In genomic region chr8:84959811-84960210, GRCm38 (mm10) we compare ENCODE assay signal across 23 mouse cellular contexts. TPM values are rescaled to one million over a fixed set of nuclear protein-coding genes. Genes with fewer than 3 reads are reported as not detected.
DNase-seq lines count a peak whose midpoint lies in the region; ATAC-seq and TF ChIP-seq lines count a peak whose summit lies in the region.
"Had no signal": no experiment of that assay in that cellular context is flagged by ENCODE, and none has a peak within 500 bp of the region (broad histone marks: within the 10 kb centered on the region; RNA-seq: fewer than 3 reads in every experiment).

No protein-coding gene starts in this region.

- WGBS in liver, postnatal 0 days (ENCODE audit: insufficient replicate concordance) = 76% methylated on average over 7 of the region's 7 CpGs
- 86% methylated on average over 7 of the region's 7 CpGs for WGBS in liver, embryonic 11.5 days

- peak; percentile 86 for ATAC-seq in liver, postnatal 0 days
- no peak for ATAC-seq in liver, embryonic 11.5 days (replicated peaks; ENCODE audit: low FRiP score)
- ATAC-seq: forebrain, postnatal 0 days had no signal

- no peaks in the 10 kb centered on the region for H3K9me3 ChIP-seq in liver, postnatal 0 days (ENCODE audit: low read length)
- H3K9me3 ChIP-seq in liver, embryonic 11.5 days (ENCODE audit: control insufficient read depth, low read length) = no peaks in the 10 kb centered on the region
- H3K9me3 ChIP-seq: embryonic facial prominence, embryonic 13.5 days; hindbrain, embryonic 10.5 days; limb, embryonic 12.5 days; megakaryocyte, embryonic 14.5 days had no signal

- 0 out of 2 replicates have a peak overlapping the region, but pooled peaks have one; percentile 9 for H3K27ac ChIP-seq in liver, postnatal 0 days (ENCODE audit: low read depth)
- H3K27ac ChIP-seq in liver, embryonic 11.5 days (ENCODE audit: low read depth, low read length) = no peak overlapping the region
- H3K27ac ChIP-seq: embryonic facial prominence, embryonic 13.5 days; hindbrain, embryonic 10.5 days; left cerebral cortex, adult 2 months; limb, embryonic 12.5 days had no signal

- H3K9ac ChIP-seq in liver, postnatal 0 days (replicated peaks) = no peak overlapping the region
- no peak overlapping the region for H3K9ac ChIP-seq in liver, embryonic 11.5 days (ENCODE audit: low read depth, low read length)
- H3K9ac ChIP-seq: embryonic facial prominence, embryonic 13.5 days; forebrain, postnatal 0 days; limb, embryonic 12.5 days had no signal

- no peak overlapping the region for H3K4me3 ChIP-seq in liver, postnatal 0 days (ENCODE audit: low read depth, low read length)
- no peak overlapping the region for H3K4me3 ChIP-seq in liver, embryonic 11.5 days (ENCODE audit: low read depth, low read length)
- H3K4me3 ChIP-seq: embryonic facial prominence, embryonic 13.5 days; hindbrain, embryonic 10.5 days; left cerebral cortex, adult 2 months; limb, embryonic 12.5 days; megakaryocyte, embryonic 14.5 days had no signal

- peaks cover 1% of the 10 kb centered on the region for H3K4me1 ChIP-seq in liver, postnatal 0 days (ENCODE audit: insufficient read depth)
- peaks cover 5% of the 10 kb centered on the region for H3K4me1 ChIP-seq in liver, embryonic 11.5 days (replicated peaks; ENCODE audit: control insufficient read depth, insufficient read depth, low read length)

- TF ChIP-seq EP300 in liver, postnatal 0 days (IDR thresholded peaks at IDR 0.05; ENCODE audit: low read depth) = no peak

- no peaks in the 10 kb centered on the region for H3K27me3 ChIP-seq in liver, postnatal 0 days (ENCODE audit: insufficient read depth, low read length)
- no peaks in the 10 kb centered on the region for H3K27me3 ChIP-seq in liver, embryonic 11.5 days (replicated peaks; ENCODE audit: control insufficient read depth, insufficient read depth, low read length)
- H3K27me3 ChIP-seq: embryonic facial prominence, embryonic 13.5 days; limb, embryonic 12.5 days; megakaryocyte, embryonic 14.5 days had no signal

- intact Hi-C loops in left cerebral cortex, postnatal 10 days (cut with DNase I) = no loop called here

- no peak overlapping the region for H3K4me2 ChIP-seq in liver, postnatal 0 days (ENCODE audit: low read depth, low read length)
- H3K4me2 ChIP-seq in liver, embryonic 11.5 days = no peak overlapping the region
- H3K4me2 ChIP-seq: embryonic facial prominence, embryonic 13.5 days; limb, embryonic 12.5 days had no signal

- peaks cover 29% of the 10 kb centered on the region for H3K36me3 ChIP-seq in liver, postnatal 0 days (replicated peaks; ENCODE audit: insufficient read depth, low read length)
- H3K36me3 ChIP-seq in liver, embryonic 11.5 days (ENCODE audit: control insufficient read depth, insufficient read depth, low read length) = peaks cover 18% of the 10 kb centered on the region

- DNase-seq in adrenal gland, adult 2 months = peak; percentile 86
- DNase-seq in adrenal gland, postnatal 4 days (ENCODE audit: low spot score in 2 of 2) = no peak
- DNase-seq in liver, postnatal 0 days = no peak
- DNase-seq in liver, embryonic 11.5 days (ENCODE audit: low spot score) = no peak
- peak; percentile 80 to 81 for DNase-seq in adrenal gland, postnatal 36 days
- no peak for DNase-seq in left cerebral cortex, postnatal 10 days (ENCODE audit: extremely low spot score in 1 of 2, low spot score in 2 of 2)
- no peak for DNase-seq in frontal cortex, postnatal 36 days (ENCODE audit: low spot score in 2 of 2)
- no peak for DNase-seq in frontal cortex, postnatal 10 days (ENCODE audit: low spot score in 2 of 2)
- DNase-seq: cerebellum, adult 18-20 months; forebrain, postnatal 0 days; gastrocnemius, postnatal 14 days; kidney, adult 8-10 months; kidney, postnatal 25 days; lung, postnatal 14 days; thymus, postnatal 14 days had no signal

- no peak for TF ChIP-seq CTCF in liver, postnatal 0 days (IDR thresholded peaks at IDR 0.05; ENCODE audit: low read depth)

RNA-seq across cellular contexts. Expression of gene Gm49661, which starts 9.4 kb away (rescaled TPM):
- total RNA-seq in adrenal gland, adult 2 months (2021) = 1 to 10 TPM; 2.1 to 2.4 TPM
- polyA plus RNA-seq in adrenal gland, adult 2 months (2012; rRNA removed) = 2.1 TPM in 1 of 2 replicates, not detected in the other
- total RNA-seq in adrenal gland, postnatal 4 days (2021) = not detected
- 0.89 TPM in 1 of 2 replicates, not detected in the other for polyA plus RNA-seq in liver, postnatal 0 days (2015; fragmentation: Nextera tagmentation; extraction: Ambion mirVana)
- not detected in 2 replicates for polyA plus RNA-seq in liver, embryonic 11.5 days (2014; fragmentation: Nextera tagmentation; extraction: Ambion mirVana)
- 1 to 10 TPM in 1 of 2 experiments, not detected in 1; 1.5 TPM for total RNA-seq in adrenal gland, postnatal 36 days (2021)
- total RNA-seq in left cerebral cortex, postnatal 10 days (2021) = not detected
- total RNA-seq: forebrain, postnatal 0 days; gastrocnemius, postnatal 14 days; left cerebral cortex, adult 2 months; midbrain, postnatal 0 days had no signal
- polyA plus RNA-seq: embryonic facial prominence, embryonic 13.5 days; forebrain, postnatal 0 days; hindbrain, embryonic 10.5 days; limb, embryonic 12.5 days; midbrain, postnatal 0 days; neural tube, embryonic 11.5 days; stomach, embryonic 16.5 days had no signal

RNA-seq across cellular contexts. Expression of gene Prdx2, which starts 9.6 kb away (rescaled TPM):
- total RNA-seq in adrenal gland, adult 2 months (2021) = 100 to 1,000 TPM; 671 to 700 TPM
- 181 and 240 TPM in 2 replicates for polyA plus RNA-seq in adrenal gland, adult 2 months (2012; rRNA removed)
- total RNA-seq in adrenal gland, postnatal 4 days (2021) = 100 to 1,000 TPM; 617 to 655 TPM
- 780 and 831 TPM in 2 replicates for polyA plus RNA-seq in liver, postnatal 0 days (2015; fragmentation: Nextera tagmentation; extraction: Ambion mirVana)
- 1,398 and 1,409 TPM in 2 replicates for polyA plus RNA-seq in liver, embryonic 11.5 days (2014; fragmentation: Nextera tagmentation; extraction: Ambion mirVana)
- 100 to 1,000 TPM; 651 to 659 TPM for total RNA-seq in adrenal gland, postnatal 36 days (2021)
- 100 to 1,000 TPM; 507 to 518 TPM for total RNA-seq in left cerebral cortex, postnatal 10 days (2021)

RNA-seq across cellular contexts. Expression of gene Rnaseh2a, which starts 9.8 kb away (rescaled TPM):
- total RNA-seq in adrenal gland, adult 2 months (2021) = 100 to 1,000 TPM in 1 of 2 experiments, 10 to 100 TPM in 1; 87.7 to 112 TPM
- polyA plus RNA-seq in adrenal gland, adult 2 months (2012; rRNA removed) = 61.7 and 76.6 TPM in 2 replicates
- total RNA-seq in adrenal gland, postnatal 4 days (2021) = 100 to 1,000 TPM; 122 to 138 TPM
- 67.1 and 70.8 TPM in 2 replicates for polyA plus RNA-seq in liver, postnatal 0 days (2015; fragmentation: Nextera tagmentation; extraction: Ambion mirVana)
- polyA plus RNA-seq in liver, embryonic 11.5 days (2014; fragmentation: Nextera tagmentation; extraction: Ambion mirVana) = 195 and 197 TPM in 2 replicates
- 100 to 1,000 TPM; 109 to 136 TPM for total RNA-seq in adrenal gland, postnatal 36 days (2021)
- 10 to 100 TPM; 41.0 to 44.2 TPM for total RNA-seq in left cerebral cortex, postnatal 10 days (2021)

RNA-seq across cellular contexts. Expression of gene Rtbdn, which starts 13.0 kb away (rescaled TPM):
- not detected for total RNA-seq in adrenal gland, adult 2 months (2021)
- 0.25 and 0.34 TPM in 2 replicates for polyA plus RNA-seq in adrenal gland, adult 2 months (2012; rRNA removed)
- total RNA-seq in adrenal gland, postnatal 4 days (2021) = under 1 TPM; 0.23 to 0.31 TPM
- 0.09 TPM in 1 of 2 replicates, not detected in the other for polyA plus RNA-seq in liver, postnatal 0 days (2015; fragmentation: Nextera tagmentation; extraction: Ambion mirVana)
- polyA plus RNA-seq in liver, embryonic 11.5 days (2014; fragmentation: Nextera tagmentation; extraction: Ambion mirVana) = 0.22 and 0.49 TPM in 2 replicates
- not detected for total RNA-seq in adrenal gland, postnatal 36 days (2021)
- total RNA-seq in left cerebral cortex, postnatal 10 days (2021) = 1 to 10 TPM; 4.2 to 4.6 TPM
- total RNA-seq: gastrocnemius, postnatal 14 days had no signal

RNA-seq across cellular contexts. Expression of gene Junb, which starts 18.7 kb away (rescaled TPM):
- total RNA-seq in adrenal gland, adult 2 months (2021) = 10 to 100 TPM; 37.0 to 90.7 TPM
- 78.9 and 91.4 TPM in 2 replicates for polyA plus RNA-seq in adrenal gland, adult 2 months (2012; rRNA removed)
- total RNA-seq in adrenal gland, postnatal 4 days (2021) = 10 to 100 TPM; 26.1 to 28.9 TPM
- 14.2 and 21.9 TPM in 2 replicates for polyA plus RNA-seq in liver, postnatal 0 days (2015; fragmentation: Nextera tagmentation; extraction: Ambion mirVana)
- polyA plus RNA-seq in liver, embryonic 11.5 days (2014; fragmentation: Nextera tagmentation; extraction: Ambion mirVana) = 21.1 and 23.2 TPM in 2 replicates
- 100 to 1,000 TPM in 1 of 2 experiments, 10 to 100 TPM in 1; 71.5 to 139 TPM for total RNA-seq in adrenal gland, postnatal 36 days (2021)
- total RNA-seq in left cerebral cortex, postnatal 10 days (2021) = 10 to 100 TPM; 29.9 to 33.0 TPM

Comparison
In these comparisons a context has a peak if more than half of its experiments do, and no peak if none do; other contexts are left out.
1. DNase-seq: peak in adrenal gland, adult 2 months (single experiment) and adrenal gland, postnatal 36 days (2 of 2); none in adrenal gland, postnatal 4 days (0 of 2), liver, postnatal 0 days (single experiment), liver, embryonic 11.5 days (single experiment), left cerebral cortex, postnatal 10 days (0 of 2), frontal cortex, postnatal 36 days (0 of 2) and frontal cortex, postnatal 10 days (0 of 2).